Mouse (Mus musculus) cortical plate, adult 2 months (tissue): ENCODE measurements around the gene Crygc.

Source experiments
- CTCF ChIP-seq: fragments of 200-500 bp; IDR thresholded peaks from 2 replicates; pipeline ENCODE4 v1.5.1; 2011; ENCODE audit warnings: mild to moderate bottlenecking, control low read depth, low read length; ENCODE audit not compliant: insufficient read depth; ENCODE audit errors: extremely low read depth
- POLR2A ChIP-seq: fragments of 200-500 bp; IDR thresholded peaks from 2 replicates; pipeline ENCODE4 v1.6.1; 2011; ENCODE audit warnings: mild to moderate bottlenecking, low read length, control low read depth; ENCODE audit not compliant: insufficient read depth; ENCODE audit errors: extremely low read depth

GRCm38 (mm10) chr1:65109196-65109595, 35.7 kb upstream of the Crygc start:
- TF ChIP-seq CTCF (no peak), POLR2A (no peak)
